Mouse (Mus musculus) limb, embryonic 10.5 days (tissue): ENCODE measurements around the gene Tbkbp1. TPM values are rescaled to one million over a fixed set of nuclear protein-coding genes. Genes with fewer than 3 reads are reported as not detected.
A peak's percentile ranks its signal among the peaks of the same experiment; 100 is the strongest.

ENCODE experiments used
- DNase-seq: peaks from one replicate; pipeline ENCODE4 v3.0.0-alpha.2; 2017; ENCODE audit warnings: low spot score
- H3K27ac ChIP-seq: fragments of 300-500 bp; sonication (generic); 2 replicates; pipeline ENCODE4 v1.5.1; 2016; ENCODE audit warnings: mild to moderate bottlenecking
- H3K27me3 ChIP-seq: fragments of 300-500 bp; sonication (generic); 2 replicates; pipeline ENCODE4 v1.6.1; 2016; ENCODE audit warnings: low read depth, mild to moderate bottlenecking; ENCODE audit not compliant: poor library complexity, severe bottlenecking
- H3K36me3 ChIP-seq: fragments of 300-500 bp; sonication (generic); 2 replicates; pipeline ENCODE4 v1.6.1; 2016; ENCODE audit warnings: mild to moderate bottlenecking, moderate library complexity
- H3K4me1 ChIP-seq: fragments of 300-500 bp; sonication (generic); 2 replicates; pipeline ENCODE4 v1.6.1; 2016
- H3K4me3 ChIP-seq: fragments of 300-500 bp; sonication (generic); 2 replicates; pipeline ENCODE4 v1.5.1; 2016; ENCODE audit warnings: mild to moderate bottlenecking, moderate library complexity
- H3K9me3 ChIP-seq: fragments of 300-500 bp; sonication (generic); replicated peaks from 2 replicates; pipeline ENCODE4 v1.6.1; 2016; ENCODE audit warnings: mild to moderate bottlenecking
- WGBS: fragments of 180-500 bp; shearing (Covaris S2); methylation state at CpG from one replicate; pipeline ENCODE4 v1.1.7; 2016; 5-methylcytosine and 5-hydroxymethylcytosine counted together
- polyA plus RNA-seq: library from polyadenylated mRNA; unstranded; fragments of >200 nt; fragmentation: Nextera tagmentation; extraction: Ambion mirVana; gene quantifications from 2 replicates; pipeline ENCODE4 v1.2.1, GENCODE M21; 2016

Tbkbp1 gene
- polyA plus RNA-seq, 1 experiment from 2014 or later = 6.1 TPM

- H3K9me3 ChIP-seq = no peaks in the 10 kb centered on the region
- WGBS = under 1% methylated on average over 97 of the region's 102 CpGs
- H3K4me3 ChIP-seq = peak overlapping the region; percentile 84
- H3K27me3 ChIP-seq = peaks cover 9% of the 10 kb centered on the region; the same call in 1 of the 2 replicates
- peak overlapping the region; percentile 97 for H3K27ac ChIP-seq
- DNase-seq = peak; percentile 89
- peaks cover 79% of the 10 kb centered on the region for H3K4me1 ChIP-seq
- peaks cover 41% of the 10 kb centered on the region for H3K36me3 ChIP-seq
Measured at GRCm38 (mm10) chr11:97150411-97151330, 624 bp downstream of the Tbkbp1 start.

- peak; percentile 71 for DNase-seq
- WGBS = 2% methylated on average over 14 of the region's 14 CpGs
- peaks cover 86% of the 10 kb centered on the region for H3K4me1 ChIP-seq
- peaks cover 39% of the 10 kb centered on the region for H3K36me3 ChIP-seq
- peak overlapping the region; percentile 84 for H3K4me3 ChIP-seq
- H3K27ac ChIP-seq = peak overlapping the region; percentile 97
- H3K27me3 ChIP-seq = peaks cover 9% of the 10 kb centered on the region; the same call in 1 of the 2 replicates
- H3K9me3 ChIP-seq = no peaks in the 10 kb centered on the region
Measured at GRCm38 (mm10) chr11:97149995-97150410, 1.3 kb downstream of the Tbkbp1 start.

- Histone ChIP-seq H3K4me1 (peaks cover 88% of the 10 kb centered on the region), H3K4me3 (peak overlapping the region; percentile 84), H3K36me3 (peaks cover 34% of the 10 kb centered on the region), H3K9me3 (no peaks in the 10 kb centered on the region), H3K27me3 (peaks cover 9% of the 10 kb centered on the region; the same call in 1 of the 2 replicates), H3K27ac (peak overlapping the region; percentile 97)
- DNase-seq = no peak
- WGBS = 14% methylated on average over 9 of the region's 9 CpGs
Measured at GRCm38 (mm10) chr11:97149026-97149425, 2.3 kb downstream of the Tbkbp1 start.

GRCm38 (mm10) chr11:97148591-97148990 is 2.7 kb downstream of the Tbkbp1 start:
- Histone ChIP-seq H3K9me3 (no peaks in the 10 kb centered on the region), H3K4me3 (peak overlapping the region; percentile 84), H3K4me1 (peaks cover 88% of the 10 kb centered on the region), H3K27ac (peak overlapping the region; percentile 97), H3K36me3 (peaks cover 36% of the 10 kb centered on the region), H3K27me3 (peaks cover 9% of the 10 kb centered on the region; the same call in 1 of the 2 replicates)
- no peak for DNase-seq
- WGBS = 21% methylated on average over 12 of the region's 12 CpGs

- H3K9me3 ChIP-seq = no peaks in the 10 kb centered on the region
- peaks cover 84% of the 10 kb centered on the region for H3K4me1 ChIP-seq
- peaks cover 40% of the 10 kb centered on the region for H3K36me3 ChIP-seq
- no peak for DNase-seq
- no peak overlapping the region for H3K4me3 ChIP-seq
- peaks cover 9% of the 10 kb centered on the region; the same call in 1 of the 2 replicates for H3K27me3 ChIP-seq
- WGBS = 80% methylated on average over 8 of the region's 8 CpGs
- H3K27ac ChIP-seq = no peak overlapping the region
Measured at GRCm38 (mm10) chr11:97147333-97147732, 4.0 kb downstream of the Tbkbp1 start.

- H3K9me3 ChIP-seq = no peaks in the 10 kb centered on the region
- peaks cover 82% of the 10 kb centered on the region for H3K4me1 ChIP-seq
- peaks cover 10% of the 10 kb centered on the region for H3K27me3 ChIP-seq
- DNase-seq = peak; percentile 88
- 10% methylated on average over 8 of the region's 8 CpGs for WGBS
- H3K36me3 ChIP-seq = peaks cover 45% of the 10 kb centered on the region
- H3K4me3 ChIP-seq = 0 out of 2 replicates have a peak overlapping the region, but pooled peaks have one; percentile 15
- no peak overlapping the region for H3K27ac ChIP-seq
Measured at GRCm38 (mm10) chr11:97146724-97147123, 4.6 kb downstream of the Tbkbp1 start.

- Histone ChIP-seq H3K4me1 (peaks cover 76% of the 10 kb centered on the region), H3K27ac (no peak overlapping the region), H3K27me3 (peaks cover 17% of the 10 kb centered on the region), H3K4me3 (no peak overlapping the region), H3K36me3 (peaks cover 45% of the 10 kb centered on the region), H3K9me3 (no peaks in the 10 kb centered on the region)
- WGBS = 51% methylated on average over 9 of the region's 9 CpGs
- no peak for DNase-seq
Measured at GRCm38 (mm10) chr11:97145951-97146350, 5.3 kb downstream of the Tbkbp1 start.

- Histone ChIP-seq H3K27me3 (peaks cover 24% of the 10 kb centered on the region), H3K9me3 (no peaks in the 10 kb centered on the region), H3K4me1 (peaks cover 72% of the 10 kb centered on the region), H3K4me3 (no peak overlapping the region), H3K27ac (no peak overlapping the region; the same call in 1 of the 2 replicates), H3K36me3 (peaks cover 48% of the 10 kb centered on the region)
- WGBS = 49% methylated on average over 2 of the region's 2 CpGs
- DNase-seq = no peak
Measured at GRCm38 (mm10) chr11:97145320-97145719, 6.0 kb downstream of the Tbkbp1 start.

GRCm38 (mm10) chr11:97143196-97143900 is 7.9 kb downstream of the Tbkbp1 start:
- Histone ChIP-seq H3K27ac (no peak overlapping the region), H3K4me1 (peaks cover 65% of the 10 kb centered on the region), H3K36me3 (peaks cover 63% of the 10 kb centered on the region), H3K4me3 (no peak overlapping the region), H3K27me3 (peaks cover 43% of the 10 kb centered on the region), H3K9me3 (no peaks in the 10 kb centered on the region)
- WGBS = 71% methylated on average over 9 of the region's 9 CpGs
- DNase-seq = no peak

GRCm38 (mm10) chr11:97142159-97142608 is 9.1 kb downstream of the Tbkbp1 start:
- DNase-seq = no peak
- Histone ChIP-seq H3K27me3 (peaks cover 51% of the 10 kb centered on the region), H3K27ac (no peak overlapping the region), H3K9me3 (no peaks in the 10 kb centered on the region), H3K4me1 (peaks cover 61% of the 10 kb centered on the region), H3K4me3 (no peak overlapping the region), H3K36me3 (peaks cover 64% of the 10 kb centered on the region)
- WGBS = 74% methylated on average over 8 of the region's 8 CpGs

GRCm38 (mm10) chr11:97140811-97141210 is 10.5 kb downstream of the Tbkbp1 start:
- Histone ChIP-seq H3K27ac (no peak overlapping the region), H3K4me1 (peaks cover 50% of the 10 kb centered on the region), H3K27me3 (peaks cover 59% of the 10 kb centered on the region), H3K9me3 (no peaks in the 10 kb centered on the region), H3K36me3 (peaks cover 70% of the 10 kb centered on the region), H3K4me3 (no peak overlapping the region)
- 76% methylated on average over 4 of the region's 4 CpGs for WGBS
- no peak for DNase-seq

GRCm38 (mm10) chr11:97139256-97139655 is 12.0 kb downstream of the Tbkbp1 start:
- Histone ChIP-seq H3K27me3 (peaks cover 70% of the 10 kb centered on the region), H3K9me3 (no peaks in the 10 kb centered on the region), H3K4me3 (peak overlapping the region; percentile 52), H3K36me3 (peaks cover 61% of the 10 kb centered on the region), H3K4me1 (peaks cover 44% of the 10 kb centered on the region), H3K27ac (peak overlapping the region; percentile 78)
- 7% methylated on average over 15 of the region's 15 CpGs for WGBS
- DNase-seq = no peak
